10 mouse cellular contexts compared by ENCODE assay signal in genomic region chr3:55787487-55788213, GRCm38 (mm10). TPM values are rescaled to one million over a fixed set of nuclear protein-coding genes. Genes with fewer than 3 reads are reported as not detected.
DNase-seq lines count a peak whose midpoint lies in the region; ATAC-seq and TF ChIP-seq lines count a peak whose summit lies in the region.
"Had no signal": no experiment of that assay in that cellular context is flagged by ENCODE, and none has a peak within 500 bp of the region (broad histone marks: within the 10 kb centered on the region; RNA-seq: fewer than 3 reads in every experiment).

No protein-coding gene starts in this region.

- no peak for TF ChIP-seq EP300 in lung, postnatal 0 days (IDR thresholded peaks at IDR 0.05)

- WGBS in embryonic facial prominence, embryonic 12.5 days: under 1% methylated on average over 54 of the region's 54 CpGs
- under 1% methylated on average over 54 of the region's 54 CpGs for WGBS in heart, embryonic 11.5 days (ENCODE audit: insufficient replicate concordance)
- WGBS in lung, postnatal 0 days: 3% methylated on average over 53 of the region's 54 CpGs

- peak overlapping the region; percentile 71 for H3K4me2 ChIP-seq in embryonic facial prominence, embryonic 12.5 days (replicated peaks)
- H3K4me2 ChIP-seq in heart, embryonic 11.5 days: peak overlapping the region; percentile 80
- peak overlapping the region; percentile 57 for H3K4me2 ChIP-seq in lung, postnatal 0 days (replicated peaks; ENCODE audit: low read depth, low read length)

- TF ChIP-seq CTCF in lung, postnatal 0 days (IDR thresholded peaks at IDR 0.05): no peak

- H3K4me1 ChIP-seq in embryonic facial prominence, embryonic 12.5 days: peaks cover 12% of the 10 kb centered on the region
- H3K4me1 ChIP-seq in heart, embryonic 11.5 days (ENCODE audit: control insufficient read depth, insufficient read depth, low read length): peaks cover 9% of the 10 kb centered on the region
- no peaks in the 10 kb centered on the region; the same call in 1 of the 2 replicates for H3K4me1 ChIP-seq in lung, postnatal 0 days (ENCODE audit: insufficient read depth, low read depth, low read length)

- DNase-seq in right cerebral cortex, postnatal 25 days: peak; percentile 49
- no peak for DNase-seq in right cerebral cortex, postnatal 36 days (ENCODE audit: low spot score in 2 of 2)
- DNase-seq in kidney, adult 9 months: peak; percentile 11
- peak; percentile 44 for DNase-seq in lung, postnatal 0 days (ENCODE audit: low spot score)
- DNase-seq in ovary, postnatal 14 days (ENCODE audit: low spot score): peak; percentile 38
- DNase-seq in frontal cortex, postnatal 36 days (ENCODE audit: low spot score in 2 of 2): no peak

- peak; percentile 70; the same call in 1 of the 2 replicates for ATAC-seq in embryonic facial prominence, embryonic 12.5 days (ENCODE audit: insufficient number of reproducible peaks, insufficient read depth, low FRiP score, low TSS enrichment)
- ATAC-seq in heart, embryonic 11.5 days (replicated peaks; ENCODE audit: insufficient number of reproducible peaks, low FRiP score, low TSS enrichment): peak; percentile 69; the same call in 1 of the 2 replicates
- ATAC-seq in lung, postnatal 0 days: peak; percentile 81

- peak overlapping the region; percentile 48 for H3K4me3 ChIP-seq in embryonic facial prominence, embryonic 12.5 days
- peak overlapping the region; percentile 44 for H3K4me3 ChIP-seq in heart, embryonic 11.5 days (ENCODE audit: low read depth, low read length)
- peak overlapping the region; percentile 41 for H3K4me3 ChIP-seq in lung, postnatal 0 days (ENCODE audit: low read depth, low read length)

- peak overlapping the region; percentile 85 for H3K9ac ChIP-seq in embryonic facial prominence, embryonic 12.5 days
- H3K9ac ChIP-seq in heart, embryonic 11.5 days (ENCODE audit: low read depth, low read length): peak overlapping the region; percentile 59; the same call in 1 of the 2 replicates
- H3K9ac ChIP-seq in lung, postnatal 0 days (replicated peaks; ENCODE audit: low read depth): no peak overlapping the region

- H3K27ac ChIP-seq in embryonic facial prominence, embryonic 12.5 days: peak overlapping the region; percentile 97
- no peak overlapping the region for H3K27ac ChIP-seq in heart, embryonic 11.5 days (ENCODE audit: low read depth, low read length)
- no peak overlapping the region for H3K27ac ChIP-seq in lung, postnatal 0 days (ENCODE audit: low read length)
- H3K27ac ChIP-seq: macrophage had no signal

- no peaks in the 10 kb centered on the region for H3K9me3 ChIP-seq in embryonic facial prominence, embryonic 12.5 days
- no peaks in the 10 kb centered on the region for H3K9me3 ChIP-seq in heart, embryonic 11.5 days (replicated peaks; ENCODE audit: control insufficient read depth, low read length)
- H3K9me3 ChIP-seq in lung, postnatal 0 days (ENCODE audit: low read length): no peaks in the 10 kb centered on the region

- H3K36me3 ChIP-seq in embryonic facial prominence, embryonic 12.5 days: no peaks in the 10 kb centered on the region
- H3K36me3 ChIP-seq in heart, embryonic 11.5 days (ENCODE audit: control insufficient read depth, insufficient read depth, low read length): no peaks in the 10 kb centered on the region
- no peaks in the 10 kb centered on the region for H3K36me3 ChIP-seq in lung, postnatal 0 days (ENCODE audit: insufficient read depth, low read length)
- H3K36me3 ChIP-seq: G1E had no signal

- H3K27me3 ChIP-seq in embryonic facial prominence, embryonic 12.5 days: peaks cover 3% of the 10 kb centered on the region; the same call in 1 of the 2 replicates
- H3K27me3 ChIP-seq in heart, embryonic 11.5 days (ENCODE audit: control insufficient read depth, insufficient read depth, low read length): peaks cover 33% of the 10 kb centered on the region
- peaks cover 23% of the 10 kb centered on the region for H3K27me3 ChIP-seq in lung, postnatal 0 days (replicated peaks; ENCODE audit: insufficient read depth, low read length)

RNA-seq across cellular contexts. Expression of gene Mab21l1, which starts 5.3 kb away (rescaled TPM):
- 70.0 and 78.4 TPM in 2 replicates for polyA plus RNA-seq in embryonic facial prominence, embryonic 12.5 days (2016; fragmentation: Nextera tagmentation; extraction: Ambion mirVana)
- 0.89 and 0.93 TPM in 2 replicates for polyA plus RNA-seq in heart, embryonic 11.5 days (2014; fragmentation: Nextera tagmentation; extraction: Ambion mirVana)
- 0.24 TPM in 1 of 2 replicates, not detected in the other for polyA plus RNA-seq in lung, postnatal 0 days (2015; fragmentation: Nextera tagmentation; extraction: Ambion mirVana)
- polyA plus RNA-seq: G1E, macrophage had no signal

Comparison
In these comparisons a context has a peak if more than half of its experiments do, and no peak if none do; other contexts are left out.
1. DNase-seq: peak in right cerebral cortex, postnatal 25 days (single experiment), kidney, adult 9 months (single experiment), lung, postnatal 0 days (single experiment) and ovary, postnatal 14 days (single experiment); none in right cerebral cortex, postnatal 36 days (0 of 2) and frontal cortex, postnatal 36 days (0 of 2).
2. RNA of gene Mab21l1, which starts 5.3 kb away (polyA plus RNA-seq): 70.0 to 78.4 TPM in embryonic facial prominence, embryonic 12.5 days; 0.89 to 0.93 TPM in heart, embryonic 11.5 days and 0.24 TPM in lung, postnatal 0 days; every median in the first group is over 10 times any median in the second.
3. Peak in every context shown above with its lines, with median percentiles within 50 percentile points of each other: ATAC-seq, H3K4me2 ChIP-seq and H3K4me3 ChIP-seq.